Mouse (Mus musculus): Measurements from ENCODE around the gene Ccdc130.

The Ccdc130 gene

DNA sequence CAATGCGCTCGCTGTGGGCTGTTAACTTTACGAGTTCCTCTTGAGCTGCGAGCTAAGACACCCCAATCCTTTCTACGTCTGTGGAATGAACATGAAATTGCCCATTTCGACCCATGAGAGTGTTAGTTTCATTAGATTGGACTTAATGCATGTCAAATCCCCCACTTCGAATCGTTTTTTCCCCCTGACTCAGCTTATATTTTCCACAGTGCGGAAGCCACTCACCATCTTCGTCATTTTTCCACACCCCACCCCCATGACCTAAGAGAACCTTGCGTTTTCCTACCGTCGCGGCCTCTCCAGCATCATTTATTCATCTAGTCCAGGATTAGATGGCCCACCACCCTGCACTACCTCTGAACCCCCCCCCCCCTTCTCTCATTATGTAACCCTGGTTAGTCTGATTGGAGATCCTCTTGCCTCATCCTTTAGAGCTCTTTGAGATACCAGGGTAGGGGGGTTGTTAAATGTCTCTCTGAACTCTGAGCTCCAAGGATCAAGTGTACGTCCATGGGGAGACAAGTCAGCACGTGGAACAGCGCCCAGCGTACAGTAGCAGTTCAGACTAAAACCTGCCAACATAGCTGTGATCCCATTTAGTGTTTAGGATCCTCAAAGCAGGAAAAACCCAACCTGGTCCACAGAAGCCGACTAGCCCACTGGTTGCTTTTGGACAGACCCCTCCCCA, 32.5 kb downstream of the Ccdc130 start:
- DNase-seq (ENCODE audit: low spot score) = no peak

DNA sequence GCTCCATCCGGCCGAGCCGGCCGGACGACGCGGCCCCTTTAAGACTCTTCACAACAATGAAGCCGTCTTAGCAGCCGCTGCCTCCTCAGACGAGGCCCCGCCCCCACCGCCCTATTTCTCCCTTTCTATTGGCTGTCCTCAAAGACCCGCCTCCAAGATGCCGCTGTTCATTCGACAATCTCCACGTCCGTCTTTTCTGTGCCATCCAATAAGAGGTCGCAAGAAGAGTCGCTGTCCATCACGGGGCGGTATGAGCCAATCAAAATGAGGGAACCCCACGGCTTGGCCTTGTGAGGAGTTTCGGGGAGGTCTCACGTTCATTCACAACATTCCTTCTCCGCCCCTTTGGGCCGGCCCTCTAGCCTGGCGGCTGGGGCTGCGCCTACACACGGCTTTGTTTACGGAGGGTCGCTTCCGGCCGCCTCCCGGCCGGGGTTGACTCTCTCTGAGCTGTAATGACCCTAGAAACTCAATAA, 33.1 kb downstream of the Ccdc130 start, which contains the start of gene Zswim4:
Zswim4 (minus strand) TSS at position 58 of the 476 bp plus-strand sequence.
- DNase-seq (ENCODE audit: low spot score) = peak; percentile 99

DNA sequence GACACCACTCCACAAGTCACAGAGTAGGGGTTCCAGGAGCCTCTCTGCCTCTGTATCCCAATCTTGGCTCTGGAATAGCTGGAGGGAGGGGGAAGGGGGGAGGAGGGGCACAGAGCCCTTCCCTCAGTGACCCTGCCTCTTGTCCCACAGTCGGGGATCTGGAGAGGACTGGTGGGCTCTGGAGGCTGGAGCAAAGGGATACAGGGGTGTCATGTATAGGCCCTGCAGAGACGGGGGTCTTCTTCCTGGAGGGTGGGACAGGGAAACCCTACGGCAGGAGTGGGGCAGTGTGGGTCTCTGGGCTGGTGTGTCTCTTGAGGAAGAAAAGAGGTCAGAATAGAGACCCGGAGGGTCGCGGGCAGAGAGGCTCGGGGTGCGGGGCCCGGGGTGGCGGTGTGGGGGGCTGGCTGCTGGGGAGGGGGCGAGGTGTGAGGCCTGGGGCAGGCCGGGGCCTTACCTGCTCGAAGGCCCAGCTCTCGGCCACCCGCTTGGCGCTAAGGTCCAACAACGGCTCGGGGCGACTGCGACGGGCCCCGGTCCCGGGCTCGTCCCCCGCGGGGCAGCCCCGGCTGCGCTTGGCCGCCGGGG, 33.7 kb downstream of the Ccdc130 start:
- no peak for DNase-seq (ENCODE audit: low spot score)

DNA sequence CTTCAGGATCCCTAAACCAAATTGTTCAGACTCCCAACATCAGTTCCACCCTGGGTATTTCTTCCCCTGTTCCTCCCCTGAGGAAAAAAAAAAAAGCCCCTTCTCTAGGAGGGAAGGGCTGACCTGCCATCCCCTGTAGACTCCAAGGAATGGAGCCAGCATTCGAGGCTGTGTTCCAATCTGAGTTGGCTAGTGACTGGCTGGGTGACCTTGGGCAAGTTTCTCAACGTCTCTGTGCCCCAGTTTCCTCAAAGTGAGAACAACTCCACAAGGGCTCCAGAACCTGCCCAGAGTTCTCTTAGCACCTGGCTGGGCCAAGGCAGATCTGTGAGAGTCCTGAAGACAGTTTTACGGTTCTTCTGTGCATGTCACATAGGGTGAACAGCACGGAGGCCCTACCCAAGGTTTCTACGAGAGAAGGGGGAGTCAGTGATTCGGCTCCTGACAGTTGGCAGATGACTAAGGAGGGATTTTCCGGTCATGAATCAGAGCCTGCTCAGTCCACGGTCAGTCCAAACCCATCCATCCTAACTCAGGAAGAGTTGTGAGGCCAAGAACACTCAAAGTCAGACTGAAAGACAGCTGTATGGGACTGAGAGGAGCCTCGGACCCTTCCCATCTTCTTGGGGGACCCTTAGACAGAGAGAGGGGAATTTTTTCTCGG, 34.3 kb downstream of the Ccdc130 start:
- DNase-seq (ENCODE audit: low spot score) = no peak

DNA sequence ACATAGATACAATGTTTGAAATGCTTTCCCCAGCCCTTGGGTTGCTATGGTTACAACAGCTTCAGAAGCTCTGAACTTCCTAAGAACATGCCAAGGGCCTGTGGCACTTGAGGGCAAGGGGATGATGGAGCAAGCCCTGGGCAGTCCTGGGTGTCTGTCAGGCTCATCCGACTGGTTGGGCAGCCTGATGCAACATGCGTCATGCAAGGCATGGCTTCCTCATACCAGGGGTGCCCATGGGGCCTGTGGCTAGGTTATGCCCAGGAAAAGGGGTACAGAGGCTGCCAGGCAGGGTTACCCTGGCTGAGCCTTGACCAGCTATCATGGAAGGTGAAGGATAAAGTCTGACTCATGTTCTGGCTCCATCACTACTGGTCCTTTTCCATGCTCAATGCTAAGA, 37.1 kb downstream of the Ccdc130 start:
- no peak for DNase-seq (ENCODE audit: low spot score)

DNA sequence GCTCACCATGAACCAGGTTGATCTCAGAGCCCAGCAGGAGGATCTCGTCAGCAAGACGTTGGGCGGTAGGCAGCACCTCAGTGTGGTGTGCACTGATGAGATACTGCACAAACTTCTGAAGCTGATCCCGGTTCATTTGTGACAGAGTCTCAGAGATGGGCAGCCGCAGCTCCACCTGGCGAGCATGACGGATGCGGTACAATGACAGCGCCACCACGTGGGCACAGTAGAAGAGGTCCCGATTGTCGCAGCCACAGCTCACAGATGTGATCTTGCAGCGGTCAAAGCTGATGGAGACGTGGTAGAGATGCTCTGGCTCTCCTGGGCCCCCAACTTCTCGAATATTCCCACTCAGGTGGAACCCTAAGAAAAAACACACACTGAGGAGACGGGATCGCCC, 39.4 kb downstream of the Ccdc130 start:
- no peak for DNase-seq (ENCODE audit: low spot score)

DNA sequence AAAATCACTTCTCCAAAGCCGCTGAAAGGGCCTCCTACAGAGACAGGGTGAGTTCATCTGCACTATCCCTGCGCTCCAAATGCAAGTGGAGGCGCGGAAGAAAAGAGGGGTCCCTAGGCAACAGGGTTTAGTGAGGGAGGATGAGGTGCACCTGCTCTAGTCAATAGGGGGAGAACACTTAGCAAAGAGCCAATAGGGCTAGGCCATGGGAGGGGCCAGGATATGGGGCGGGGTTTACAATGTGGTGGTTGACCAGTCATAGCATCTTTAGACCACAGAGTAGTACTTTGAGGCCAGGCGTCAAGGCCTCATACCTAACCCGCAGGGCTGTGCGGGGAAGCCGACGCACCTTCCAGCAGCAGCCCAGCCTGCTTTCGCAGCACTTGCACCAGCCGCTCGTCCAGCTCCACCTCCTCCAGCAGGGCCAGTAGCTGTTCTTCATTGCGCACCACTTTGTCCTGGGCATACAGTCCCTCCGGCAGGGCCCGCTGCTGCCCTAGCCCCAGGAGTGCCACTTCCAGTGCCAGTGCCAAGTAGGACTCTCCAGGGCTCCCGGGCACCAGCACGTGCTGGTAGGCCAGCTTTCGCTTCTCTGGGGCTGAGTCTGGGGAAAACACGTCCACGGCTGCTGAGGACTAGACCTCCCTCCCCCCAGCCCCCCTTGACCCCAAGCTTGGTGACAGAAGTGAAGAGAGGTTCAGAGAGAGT, 46.7 kb downstream of the Ccdc130 start:
- DNase-seq (ENCODE audit: low spot score) = no peak

DNA sequence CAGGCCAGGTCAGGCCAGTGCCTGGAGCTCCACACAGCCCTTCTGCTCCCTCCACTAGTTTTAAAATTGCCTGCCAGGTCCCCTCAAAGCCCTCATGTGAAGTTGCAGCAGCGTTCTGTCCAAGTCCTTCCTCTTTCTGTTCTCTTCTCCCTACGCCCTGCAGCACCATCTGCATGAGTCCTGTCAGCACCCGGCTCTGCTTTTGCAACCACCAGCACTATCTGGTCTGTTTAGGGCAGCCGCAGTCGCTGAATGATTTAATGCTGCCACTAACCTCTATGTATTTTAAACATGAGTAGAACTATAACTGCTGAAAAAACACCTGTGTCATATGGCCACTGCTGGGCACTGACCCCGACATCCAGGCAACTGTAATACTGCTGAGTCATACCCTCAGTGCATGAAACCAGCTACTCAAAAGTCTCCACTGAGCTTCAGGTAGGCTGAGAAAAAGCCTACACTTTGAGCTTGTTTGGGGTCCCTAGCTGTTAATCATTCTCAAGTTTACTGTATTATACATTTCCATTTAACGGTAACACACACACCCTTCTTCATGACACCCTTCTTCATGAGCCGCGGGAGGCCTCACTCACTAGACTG, 47.5 kb downstream of the Ccdc130 start:
- no peak for DNase-seq (ENCODE audit: low spot score)

DNA sequence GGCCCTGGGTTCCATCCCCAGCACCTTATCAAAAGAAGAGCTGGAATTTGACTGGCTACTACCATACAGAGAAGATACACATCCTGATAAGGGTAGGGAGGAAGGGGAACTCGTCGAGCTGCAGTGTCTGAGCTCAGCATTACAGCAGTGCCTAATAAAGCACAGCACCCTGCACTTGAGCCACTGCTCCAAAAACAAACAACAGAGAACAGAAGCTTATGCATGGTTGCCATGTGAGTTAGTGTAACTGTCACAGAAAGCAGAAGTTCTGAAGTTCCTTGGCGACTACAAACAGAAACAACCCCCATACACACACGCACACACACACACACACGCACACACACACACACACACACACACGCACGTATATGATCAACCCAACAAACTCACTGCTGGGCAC, 50.1 kb downstream of the Ccdc130 start:
- DNase-seq (ENCODE audit: low spot score) = no peak

DNA sequence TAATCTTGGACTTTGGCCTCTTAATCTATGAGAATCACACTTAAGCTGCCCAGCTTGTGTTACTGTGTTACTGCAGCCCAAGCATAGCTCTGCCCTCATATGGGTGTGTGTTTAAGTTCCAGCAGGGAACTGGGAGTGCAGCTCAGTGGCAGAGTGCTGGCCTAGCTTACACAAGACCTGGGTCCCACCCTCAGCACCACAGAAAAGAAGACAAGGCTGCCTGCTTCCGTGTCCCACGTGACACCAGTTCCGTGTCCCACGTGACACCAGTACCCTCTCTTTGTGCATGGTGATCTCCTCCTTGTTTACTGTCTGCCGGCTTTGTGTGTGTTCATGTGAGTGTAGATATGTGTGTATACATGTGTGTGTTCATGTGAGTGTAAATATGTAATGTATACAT, 52.0 kb downstream of the Ccdc130 start:
- no peak for DNase-seq (ENCODE audit: low spot score)

DNA sequence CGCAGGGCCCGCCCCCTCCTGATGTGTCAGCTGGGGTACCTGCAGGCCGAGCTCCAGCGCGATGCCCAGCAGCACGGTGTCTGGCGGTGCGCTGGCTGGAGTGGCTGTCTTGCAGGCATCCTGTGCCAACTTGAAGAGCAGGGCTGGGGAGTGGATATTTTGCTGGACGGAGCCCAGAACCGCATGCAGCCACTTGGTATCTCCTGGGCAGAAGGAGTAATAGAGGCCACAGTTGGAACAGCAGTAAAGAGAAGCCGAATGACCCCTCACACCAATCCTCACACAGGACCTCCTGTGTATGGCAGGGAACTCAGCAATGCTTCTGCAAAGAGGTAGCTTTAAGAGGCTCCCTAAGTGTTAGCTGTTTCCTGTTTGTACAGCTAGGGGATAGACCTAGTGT, 53.0 kb downstream of the Ccdc130 start:
- DNase-seq (ENCODE audit: low spot score) = no peak

DNA sequence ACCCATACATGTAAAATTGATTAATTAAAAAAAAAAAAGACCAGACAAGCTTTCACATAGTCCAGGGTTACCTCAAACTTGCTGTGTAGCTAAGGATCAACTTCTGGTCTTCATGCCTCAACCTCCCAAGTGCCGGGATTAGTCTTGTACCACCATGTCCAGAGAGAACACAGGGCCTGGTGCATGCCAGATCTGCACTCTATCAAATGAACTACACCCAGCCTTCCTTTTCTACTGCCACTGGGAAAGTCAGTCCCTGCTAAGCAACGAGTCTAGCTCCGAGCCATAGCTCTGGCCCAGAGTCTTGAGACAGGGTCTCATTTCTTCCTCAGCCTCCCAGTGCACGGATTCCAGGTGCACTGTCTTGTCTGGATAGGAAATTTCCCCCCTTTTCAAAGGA, 56.9 kb downstream of the Ccdc130 start:
- no peak for DNase-seq (ENCODE audit: low spot score)

DNA sequence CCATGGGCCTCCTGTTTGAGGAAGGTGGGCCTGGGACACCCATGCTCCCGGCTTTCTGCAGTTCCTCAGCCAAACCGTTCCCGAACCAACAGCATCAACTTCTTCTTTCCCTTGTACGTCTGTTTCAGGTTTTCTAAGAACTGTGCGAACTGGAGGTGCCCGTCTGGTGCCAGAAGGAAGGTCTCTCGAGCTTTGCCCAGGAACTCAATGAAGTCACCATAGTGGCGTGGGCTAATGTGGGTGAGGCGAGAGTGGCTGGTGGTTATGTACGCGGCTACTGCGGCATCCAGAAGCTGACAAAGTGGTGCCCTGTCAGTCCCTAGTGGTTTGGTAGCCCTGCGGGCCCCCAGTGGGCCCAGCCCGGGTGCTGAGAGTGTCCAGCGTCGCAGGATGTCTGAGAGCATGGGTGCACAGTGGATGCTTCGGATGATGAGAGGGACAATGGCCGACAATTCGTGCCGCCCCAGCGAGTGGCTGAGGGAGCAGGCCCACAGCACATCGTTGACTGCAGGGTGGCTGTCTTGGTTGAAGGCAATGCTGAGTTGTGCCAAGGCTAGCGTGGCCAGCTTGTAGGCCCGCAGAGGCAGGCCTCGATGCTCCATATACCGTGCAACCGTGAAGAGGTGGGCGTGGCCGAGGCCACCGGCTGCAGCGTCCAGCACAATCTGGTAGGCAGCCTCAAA, 58.2 kb downstream of the Ccdc130 start:
- no peak for DNase-seq (ENCODE audit: low spot score)

DNA sequence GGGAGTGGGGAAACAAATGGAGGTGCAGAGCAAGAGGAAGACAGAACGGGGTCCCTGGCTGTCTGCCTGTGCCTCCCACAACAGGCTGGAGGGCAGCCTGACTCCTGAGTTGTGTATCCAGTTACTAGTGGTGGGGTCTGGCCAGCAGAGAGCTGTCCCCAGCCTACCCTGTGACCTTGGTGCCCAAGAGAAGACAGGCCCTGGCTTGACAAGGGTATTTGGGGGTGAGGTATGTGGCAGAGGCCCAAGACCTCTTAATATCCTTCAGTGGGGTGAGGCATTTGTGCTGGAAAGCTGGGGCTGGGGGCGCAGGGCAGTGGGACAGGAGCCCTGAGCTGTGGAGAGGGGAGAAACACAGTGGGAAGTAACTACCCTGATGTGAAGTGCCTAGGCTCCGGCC, 59.0 kb downstream of the Ccdc130 start:
- no peak for DNase-seq (ENCODE audit: low spot score)

DNA sequence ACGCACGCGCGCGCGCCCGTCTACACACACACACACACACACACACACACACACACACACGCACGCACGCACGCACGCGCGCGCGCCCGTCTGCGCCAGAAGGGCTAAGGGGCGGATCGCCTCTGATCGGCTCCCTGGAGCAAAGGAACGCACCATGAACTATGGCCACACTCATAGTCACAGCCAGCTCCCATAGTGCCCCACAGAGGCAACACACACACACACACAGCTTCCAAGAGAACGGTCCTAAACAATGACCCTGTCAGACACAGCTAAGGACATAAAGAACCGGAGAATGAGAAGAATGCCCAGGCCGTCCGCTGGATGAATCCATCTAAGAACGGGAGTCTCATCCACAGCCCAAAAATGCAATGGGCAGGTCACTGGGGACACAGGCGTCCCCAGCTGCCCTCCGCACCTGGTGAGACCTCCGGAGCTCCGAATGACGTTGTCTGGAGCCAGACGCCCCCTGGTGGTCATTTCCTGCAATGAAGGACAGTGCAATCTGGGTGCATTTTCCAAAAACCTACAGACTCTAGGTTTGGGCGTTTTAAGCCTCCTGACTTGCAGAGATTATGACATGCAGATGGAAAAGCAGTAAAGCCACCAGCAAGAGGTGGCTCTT, 59.9 kb downstream of the Ccdc130 start:
- DNase-seq (ENCODE audit: low spot score) = peak; percentile 81

DNA sequence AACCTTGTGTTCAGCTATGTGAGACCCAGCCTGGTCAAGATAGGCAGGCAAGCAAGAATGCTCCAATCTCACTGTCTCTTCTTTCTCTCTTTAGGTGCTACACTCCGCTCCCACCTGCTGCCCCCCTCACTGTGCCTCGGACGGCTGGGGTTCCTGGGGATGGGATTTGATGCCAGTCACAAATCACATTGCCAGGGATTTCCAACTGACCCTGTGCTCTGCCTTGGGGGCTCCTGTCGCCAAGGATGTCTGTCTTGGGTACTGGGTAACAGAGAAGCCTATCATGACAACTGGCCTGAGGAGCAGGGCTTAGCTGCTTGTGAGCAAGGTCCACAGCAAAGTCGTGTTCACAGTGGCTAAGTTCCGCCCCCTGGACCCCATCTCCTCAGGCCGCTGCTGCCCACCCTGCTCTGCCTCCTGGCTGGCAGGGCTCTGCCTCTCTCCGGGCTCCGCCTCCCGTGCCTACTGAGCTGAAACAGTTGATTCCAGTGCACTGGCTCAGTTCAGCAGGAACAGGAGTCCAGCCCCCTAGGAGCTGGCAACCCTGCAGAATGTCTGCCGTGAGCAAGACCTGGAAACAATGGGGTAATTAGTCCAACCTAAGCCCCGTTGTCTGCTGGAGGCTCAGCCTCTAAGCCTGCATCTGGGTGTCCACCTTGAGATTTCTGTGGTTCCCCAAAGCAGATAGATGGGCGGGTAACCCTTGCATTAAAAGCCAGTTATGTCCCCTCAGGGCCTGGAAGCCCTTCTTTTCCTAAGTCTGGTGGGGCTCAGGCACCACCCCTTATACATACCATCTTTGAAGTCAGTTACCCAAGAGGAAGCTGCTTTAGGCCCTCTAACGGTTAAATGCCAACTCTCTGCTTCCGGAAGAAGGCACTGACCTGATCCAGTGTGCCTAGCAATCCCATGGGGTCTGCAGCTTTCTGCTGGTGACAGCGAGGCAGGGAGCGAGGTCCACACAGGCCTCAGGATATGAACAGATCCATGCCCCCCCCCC, 61.5 kb downstream of the Ccdc130 start:
- DNase-seq (ENCODE audit: low spot score) = no peak

DNA sequence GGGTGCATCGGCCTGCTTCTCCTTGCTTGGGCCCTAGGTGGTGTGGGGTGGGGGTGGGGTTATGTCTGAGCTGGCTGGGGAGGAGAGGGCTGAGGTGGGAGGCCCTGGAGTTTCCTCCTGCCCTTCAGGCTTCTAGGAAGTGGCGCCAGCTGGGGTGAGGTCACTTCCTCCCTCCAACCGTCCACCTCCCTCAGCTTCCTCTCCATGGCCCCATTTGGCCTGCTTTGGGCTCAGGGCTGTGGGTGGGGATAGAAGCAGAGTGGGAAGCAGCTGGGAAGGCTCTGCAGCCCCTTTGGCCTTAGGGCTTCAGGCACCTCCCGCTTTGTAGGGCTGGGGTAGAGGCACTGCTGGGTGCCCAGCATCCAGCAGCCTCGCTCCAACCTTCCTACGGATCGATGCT, 62.4 kb downstream of the Ccdc130 start:
- DNase-seq (ENCODE audit: low spot score) = no peak

All from layer of hippocampus, adult 11-12 months (tissue).